Mouse (Mus musculus) inflammation-experienced regulatory T-cells (primary cell): Measurements from ENCODE around the gene Olfr1137. TPM values are rescaled to one million over a fixed set of nuclear protein-coding genes. Genes with fewer than 3 reads are reported as not detected.

Experiments used
- polyA plus RNA-seq, 2 experiments: library from polyadenylated mRNA; unstranded; fragments of 100-300 nt; shearing (Covaris generic); gene quantifications; one replicate each; pipeline ENCODE4 v1.2.1; 2017

Olfr1137 gene
- polyA plus RNA-seq, result not detected

DNA sequence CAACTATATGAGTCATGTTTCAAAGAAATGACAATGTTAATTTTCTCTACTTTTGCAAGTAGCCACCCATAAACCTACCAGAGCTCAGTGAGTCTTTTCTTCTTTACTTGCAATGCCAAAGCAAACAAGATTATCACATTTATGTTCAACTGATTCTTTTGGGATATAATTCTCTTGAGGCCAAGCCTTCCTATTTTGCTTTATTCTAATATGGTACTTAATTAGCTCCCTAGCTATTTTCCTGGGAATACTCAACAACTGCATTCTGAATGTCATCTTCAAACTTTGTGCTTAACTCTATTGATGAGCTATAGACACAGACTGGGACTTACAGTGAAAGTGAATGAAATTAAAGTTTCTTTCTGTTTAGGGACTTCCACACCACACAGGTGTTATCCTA, at the start of gene Olfr1137:
Olfr1137 (minus strand) TSS at position 101 of the 400 bp plus-strand sequence.

DNA sequence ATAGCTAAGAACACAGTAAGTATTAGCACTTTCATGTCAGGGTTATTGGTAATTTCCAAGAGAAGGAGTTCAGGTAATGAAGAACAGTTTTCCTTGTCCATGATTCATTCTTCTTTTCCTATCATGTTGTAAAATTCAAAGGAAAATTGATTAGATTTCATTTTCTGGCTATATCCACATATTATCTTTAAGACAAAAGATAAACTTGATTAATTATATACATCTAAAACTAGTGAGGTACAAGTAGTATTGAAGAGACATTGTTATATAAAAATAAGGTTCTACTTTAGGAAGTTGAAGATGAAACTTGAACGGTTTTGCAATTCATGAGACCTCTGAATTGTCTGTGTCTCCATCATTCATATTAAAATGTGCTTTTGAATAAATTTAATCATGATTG, 40.9 kb upstream of the Olfr1137 start, which contains the start of gene Olfr1141:
Olfr1141 (minus strand) TSS at position 101 of the 400 bp plus-strand sequence.

DNA sequence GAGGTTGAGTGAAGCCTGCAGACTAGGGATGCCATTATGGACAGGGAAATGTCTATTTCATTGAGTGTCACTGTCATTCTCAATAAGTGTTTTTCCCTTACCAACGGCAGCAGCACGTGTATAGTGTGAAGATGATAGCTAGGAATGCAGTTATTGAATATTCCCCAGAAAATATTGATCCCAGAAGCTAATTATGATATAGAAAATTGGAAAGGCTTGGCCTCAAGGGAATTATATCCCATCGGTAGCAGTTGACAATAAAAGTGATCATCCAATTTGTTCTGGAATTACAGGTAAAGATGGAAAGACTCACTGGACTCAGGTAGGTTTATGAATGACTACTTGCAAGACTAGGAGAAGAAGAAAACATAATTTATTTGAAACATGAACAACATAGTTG, 30.5 kb upstream of the Olfr1137 start, which contains the start of gene Olfr1140:
Olfr1140 (plus strand) TSS at position 301 of the 400 bp plus-strand sequence.

DNA sequence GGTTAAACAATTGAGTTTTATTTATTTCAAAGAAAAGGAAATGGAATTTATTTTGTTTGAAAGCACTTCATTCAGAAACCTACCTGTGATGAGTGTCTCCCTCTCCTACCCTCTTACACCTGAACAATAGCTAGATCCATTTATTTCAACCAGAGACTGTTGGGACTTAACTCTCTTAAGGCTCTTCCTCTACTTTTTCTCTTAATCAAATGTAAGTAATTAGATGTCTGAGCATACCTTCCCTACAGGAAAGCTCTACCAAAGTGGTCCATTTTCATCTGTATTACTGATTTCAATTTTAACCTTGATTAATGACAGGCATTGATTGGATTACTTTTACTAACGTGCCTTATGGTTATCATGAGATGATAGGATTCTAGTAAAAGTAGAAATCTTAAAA, 26.9 kb upstream of the Olfr1137 start, which contains the start of gene Olfr1138:
Olfr1138 (minus strand) TSS at position 101 of the 400 bp plus-strand sequence.

DNA sequence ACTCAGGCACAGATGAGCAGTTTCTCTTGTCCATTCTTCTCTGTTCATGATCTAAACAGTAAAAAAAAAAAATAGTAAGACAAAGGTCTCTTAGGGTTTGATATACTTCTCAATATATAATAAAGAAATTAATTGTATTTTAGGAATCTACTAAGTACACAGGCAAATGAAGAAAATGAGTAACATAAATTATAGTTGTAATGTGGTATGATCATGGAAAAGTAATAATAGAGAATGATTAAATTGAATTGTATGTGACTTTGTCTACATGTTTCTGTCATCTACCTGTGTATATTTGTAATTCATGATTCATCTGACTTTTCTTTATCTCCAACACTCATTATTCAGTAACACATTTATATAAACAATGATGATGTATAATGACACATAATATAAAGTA, 19.1 kb downstream of the Olfr1137 start, which contains the start of gene Olfr1136:
Olfr1136 (minus strand) TSS at position 101 of the 400 bp plus-strand sequence.

DNA sequence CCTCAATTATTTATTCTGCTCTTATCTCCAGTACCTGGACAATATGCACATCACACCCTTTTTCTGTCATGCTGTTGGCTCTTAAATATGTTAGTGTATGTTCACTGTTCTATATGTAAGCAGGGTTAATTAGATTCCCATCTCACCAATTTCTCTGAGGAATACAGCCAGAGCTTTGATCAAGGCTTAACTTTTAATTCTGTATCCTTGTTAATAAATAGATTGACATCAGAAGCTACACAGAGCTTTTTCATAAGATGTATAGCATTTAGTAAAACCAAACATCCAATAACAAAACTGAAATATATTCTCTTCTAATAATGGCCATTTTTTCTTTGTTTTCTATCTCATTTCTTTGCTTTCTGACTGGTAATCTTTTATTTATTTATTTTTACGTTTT, 39.4 kb downstream of the Olfr1137 start, which contains the start of gene Olfr1135:
Olfr1135 (minus strand) TSS at position 101 of the 400 bp plus-strand sequence.

Other genes with a start within 250 kb of the Olfr1137 start
- gene Pramel7, start 216.1 kb downstream of the Olfr1137 start, polyA plus RNA-seq, result under 1 TPM in 1 of 2 experiments, not detected in 1; 0.72 TPM
- under 1 TPM in 1 of 2 experiments, not detected in 1; 0.24 TPM for gene Pramel6, start 206.6 kb downstream of the Olfr1137 start, polyA plus RNA-seq
- gene Olfr153, start 181.4 kb downstream of the Olfr1137 start, polyA plus RNA-seq, result not detected
- 1 to 10 TPM in 1 of 2 experiments, not detected in 1; 1.3 TPM for gene Olfr1128, start 167.6 kb downstream of the Olfr1137 start, polyA plus RNA-seq
- not detected for gene Olfr1129, start 139.3 kb downstream of the Olfr1137 start, polyA plus RNA-seq
- not detected for gene Olfr1130, start 107.0 kb downstream of the Olfr1137 start, polyA plus RNA-seq
- not detected for gene Olfr1131, start 86.1 kb downstream of the Olfr1137 start, polyA plus RNA-seq
- not detected for gene Olfr1132, start 75.6 kb downstream of the Olfr1137 start, polyA plus RNA-seq
- gene Olfr1133, start 65.8 kb downstream of the Olfr1137 start, polyA plus RNA-seq, result not detected
- gene Olfr1134, start 54.7 kb downstream of the Olfr1137 start, polyA plus RNA-seq, result under 1 TPM; 0.19 to 0.22 TPM
- not detected for gene Olfr1135, start 39.5 kb downstream of the Olfr1137 start, polyA plus RNA-seq
- gene Olfr1136, start 19.2 kb downstream of the Olfr1137 start, polyA plus RNA-seq, result not detected
- gene Olfr1138, start 26.8 kb upstream of the Olfr1137 start, polyA plus RNA-seq, result under 1 TPM in 1 of 2 experiments, not detected in 1; 0.40 TPM
- gene Olfr1140, start 30.6 kb upstream of the Olfr1137 start, polyA plus RNA-seq, result not detected
- gene Olfr1141, start 40.8 kb upstream of the Olfr1137 start, polyA plus RNA-seq, result not detected
- gene Olfr152, start 66.3 kb upstream of the Olfr1137 start, polyA plus RNA-seq, result under 1 TPM in 1 of 2 experiments, not detected in 1; 0.13 TPM
- gene Olfr1143, start 87.4 kb upstream of the Olfr1137 start, polyA plus RNA-seq, result under 1 TPM in 1 of 2 experiments, not detected in 1; 0.71 TPM
- not detected for gene Olfr1145, start 96.6 kb upstream of the Olfr1137 start, polyA plus RNA-seq
- under 1 TPM in 1 of 2 experiments, not detected in 1; 0.81 TPM for gene Olfr1148, start 117.4 kb upstream of the Olfr1137 start, polyA plus RNA-seq
- not detected for gene Olfr1150-ps1, start 130.8 kb upstream of the Olfr1137 start, polyA plus RNA-seq
- gene Olfr1151, start 142.7 kb upstream of the Olfr1137 start, polyA plus RNA-seq, result under 1 TPM; 0.20 to 0.82 TPM
- gene Olfr1152, start 153.3 kb upstream of the Olfr1137 start, polyA plus RNA-seq, result under 1 TPM; 0.08 to 0.44 TPM
- not detected for gene Olfr1153, start 181.8 kb upstream of the Olfr1137 start, polyA plus RNA-seq
- not detected for gene Olfr1154, start 192.0 kb upstream of the Olfr1137 start, polyA plus RNA-seq
- gene Olfr1155, start 232.0 kb upstream of the Olfr1137 start, polyA plus RNA-seq, result not detected
- under 1 TPM; 0.11 to 0.26 TPM for gene Olfr1156, start 239.9 kb upstream of the Olfr1137 start, polyA plus RNA-seq